Mouse (Mus musculus) ES-Bruce4 (cell line): ENCODE results near the gene Ptbp2. TPM values are rescaled to one million over a fixed set of nuclear protein-coding genes. Genes with fewer than 3 reads are reported as not detected.

ENCODE experiments used
- H3K27ac ChIP-seq: 2 replicates; pipeline ENCODE4 v1.5.1; 2012; ENCODE audit warnings: low read length, inconsistent platforms; ENCODE audit not compliant: insufficient read depth
- H3K27me3 ChIP-seq: 2 replicates; pipeline ENCODE4 v1.6.1; 2012; ENCODE audit warnings: mild to moderate bottlenecking, low read length, inconsistent platforms; ENCODE audit not compliant: control insufficient read depth, poor library complexity, insufficient read depth, severe bottlenecking
- H3K36me3 ChIP-seq: 2 replicates; pipeline ENCODE4 v1.6.1; 2012; ENCODE audit warnings: inconsistent platforms, mild to moderate bottlenecking, low read length, moderate library complexity; ENCODE audit not compliant: control insufficient read depth, poor library complexity, insufficient read depth, severe bottlenecking
- H3K4me1 ChIP-seq: one replicate; pipeline ENCODE4 v1.8.1; 2011; ENCODE audit warnings: low read length; ENCODE audit not compliant: control insufficient read depth, insufficient read depth
- H3K4me3 ChIP-seq: 2 replicates; pipeline ENCODE4 v1.5.1; 2011; ENCODE audit warnings: low read depth, mild to moderate bottlenecking, low read length
- H3K9ac ChIP-seq: 2 replicates; pipeline ENCODE4 v1.6.1; 2012; ENCODE audit warnings: low read depth, mild to moderate bottlenecking, inconsistent platforms; ENCODE audit not compliant: poor library complexity, severe bottlenecking
- H3K9me3 ChIP-seq: replicated peaks from 2 replicates; pipeline ENCODE4 v1.6.1; 2012; ENCODE audit warnings: mild to moderate bottlenecking, low read length, inconsistent platforms; ENCODE audit not compliant: control insufficient read depth, poor library complexity, insufficient read depth, severe bottlenecking
- CTCF ChIP-seq: IDR thresholded peaks from one replicate; pipeline ENCODE4 v1.8.1; 2011; ENCODE audit warnings: low read depth, low read length
- EP300 ChIP-seq: IDR thresholded peaks from 2 replicates; pipeline ENCODE4 v1.6.1; 2011; ENCODE audit warnings: low read depth, low read length; ENCODE audit not compliant: insufficient read depth
- POLR2A ChIP-seq: IDR thresholded peaks from one replicate; pipeline ENCODE4 v1.8.1; 2011; ENCODE audit warnings: low read length; ENCODE audit not compliant: insufficient read depth
- polyA plus RNA-seq: library from polyadenylated mRNA; stranded (reverse); fragments of >200 nt; gene quantifications from 2 replicates; pipeline ENCODE4 v1.2.4, GENCODE M21; 2011; ENCODE audit warnings: low read depth; ENCODE audit not compliant: missing spikeins, insufficient read depth, insufficient read length

The Ptbp2 gene
- polyA plus RNA-seq, 1 experiment: 82.2 TPM

DNA sequence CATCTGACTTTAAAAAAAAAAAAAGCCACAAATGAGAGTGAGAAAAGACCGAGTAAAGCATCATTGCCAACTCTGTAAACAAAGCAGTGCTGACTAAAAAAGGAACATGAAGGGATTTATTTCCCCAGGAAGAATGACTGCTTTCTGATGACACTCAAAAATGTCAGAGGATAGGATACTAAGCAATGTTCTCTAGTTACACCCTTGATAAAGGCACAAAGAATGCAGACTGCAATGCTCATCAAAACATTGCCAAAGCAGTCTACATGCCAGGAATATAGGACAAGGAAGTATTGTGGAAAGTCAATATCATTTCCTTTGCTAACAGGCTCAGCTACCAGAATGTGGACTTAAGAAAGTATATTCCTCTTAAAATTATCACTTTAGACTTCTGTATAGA, 38.5 kb downstream of the Ptbp2 start:
- H3K27ac ChIP-seq: no peak overlapping the region
- no peaks in the 10 kb centered on the region; the same call in 1 of the 2 replicates for H3K36me3 ChIP-seq
- H3K4me3 ChIP-seq: no peak overlapping the region
- H3K9me3 ChIP-seq: no peaks in the 10 kb centered on the region
- H3K27me3 ChIP-seq: no peaks in the 10 kb centered on the region
- TF ChIP-seq POLR2A: no peak
- TF ChIP-seq CTCF: no peak
- TF ChIP-seq EP300: no peak
- H3K4me1 ChIP-seq: no peaks in the 10 kb centered on the region
- H3K9ac ChIP-seq: no peak overlapping the region

DNA sequence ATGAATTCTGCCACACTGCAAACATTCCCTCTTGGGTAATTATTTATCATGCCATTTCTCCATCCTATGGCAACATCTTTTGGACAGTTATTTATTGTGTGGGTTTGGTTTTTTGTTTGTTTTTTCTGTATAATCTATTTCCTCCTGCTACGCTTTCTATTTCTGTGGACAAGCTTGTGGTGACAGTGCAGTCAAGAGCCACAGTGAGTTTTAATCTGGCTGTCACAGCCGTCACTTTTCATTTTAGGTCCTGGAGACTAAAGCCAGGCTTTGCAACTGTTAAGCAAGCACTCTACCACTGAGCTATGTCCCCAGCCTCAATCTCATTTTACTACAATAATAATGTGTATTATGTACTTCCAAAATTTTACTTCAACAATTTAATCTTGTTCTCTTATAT, 54.4 kb downstream of the Ptbp2 start:
- H3K9me3 ChIP-seq: no peaks in the 10 kb centered on the region
- H3K36me3 ChIP-seq: no peaks in the 10 kb centered on the region
- no peak overlapping the region for H3K27ac ChIP-seq
- TF ChIP-seq EP300 (no peak), POLR2A (no peak), CTCF (no peak)
- H3K9ac ChIP-seq: no peak overlapping the region
- H3K4me3 ChIP-seq: no peak overlapping the region
- no peaks in the 10 kb centered on the region for H3K4me1 ChIP-seq
- no peaks in the 10 kb centered on the region for H3K27me3 ChIP-seq

DNA sequence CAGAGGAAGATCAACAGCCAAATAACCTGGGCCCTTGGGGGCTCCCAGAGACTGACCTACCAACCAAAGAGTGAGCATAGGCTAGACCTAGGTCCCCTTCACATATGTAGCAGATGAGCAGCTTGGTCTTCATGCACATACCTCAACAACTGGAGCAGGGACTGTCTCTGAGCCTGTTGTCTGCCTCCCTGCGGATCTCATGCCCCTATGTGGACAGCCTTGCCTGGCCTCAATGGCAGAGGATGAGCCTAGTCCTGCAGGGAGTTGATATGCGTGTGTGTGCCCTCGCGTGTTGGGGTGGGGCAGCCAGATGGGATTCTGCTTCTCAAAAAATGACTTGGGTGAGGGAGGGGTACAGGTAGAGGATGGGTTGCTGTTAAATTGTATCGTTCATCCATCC, 72.2 kb downstream of the Ptbp2 start:
- no peak for TF ChIP-seq POLR2A
- TF ChIP-seq CTCF: no peak
- TF ChIP-seq EP300: no peak
- H3K9me3 ChIP-seq: no peaks in the 10 kb centered on the region
- no peaks in the 10 kb centered on the region for H3K27me3 ChIP-seq
- H3K27ac ChIP-seq: no peak overlapping the region
- H3K9ac ChIP-seq: no peak overlapping the region
- no peaks in the 10 kb centered on the region for H3K36me3 ChIP-seq
- no peak overlapping the region for H3K4me3 ChIP-seq
- no peaks in the 10 kb centered on the region for H3K4me1 ChIP-seq

DNA sequence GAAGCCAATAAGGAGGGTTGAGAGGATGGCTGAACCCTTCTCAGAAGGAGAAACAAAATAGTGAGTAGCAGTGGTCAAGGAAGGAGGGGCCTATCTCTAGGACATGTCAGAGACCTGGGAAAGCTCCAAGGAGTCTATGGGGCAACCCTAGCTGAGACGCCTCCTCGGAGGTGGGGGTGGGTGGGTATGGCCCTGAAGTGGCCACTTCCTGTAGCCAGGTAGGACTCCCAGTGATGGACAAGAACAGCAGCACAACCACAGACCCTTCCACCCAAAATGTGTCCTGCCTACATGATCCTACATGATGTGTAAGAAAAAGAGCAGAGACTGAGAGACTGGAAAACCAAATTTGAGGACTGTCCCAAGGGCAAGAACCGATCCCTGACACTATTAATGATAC, 72.8 kb downstream of the Ptbp2 start:
- no peaks in the 10 kb centered on the region for H3K9me3 ChIP-seq
- no peak overlapping the region for H3K27ac ChIP-seq
- no peak for TF ChIP-seq POLR2A
- no peak for TF ChIP-seq CTCF
- TF ChIP-seq EP300: no peak
- H3K4me1 ChIP-seq: no peaks in the 10 kb centered on the region
- no peak overlapping the region for H3K9ac ChIP-seq
- no peak overlapping the region for H3K4me3 ChIP-seq
- no peaks in the 10 kb centered on the region for H3K36me3 ChIP-seq
- H3K27me3 ChIP-seq: no peaks in the 10 kb centered on the region

DNA sequence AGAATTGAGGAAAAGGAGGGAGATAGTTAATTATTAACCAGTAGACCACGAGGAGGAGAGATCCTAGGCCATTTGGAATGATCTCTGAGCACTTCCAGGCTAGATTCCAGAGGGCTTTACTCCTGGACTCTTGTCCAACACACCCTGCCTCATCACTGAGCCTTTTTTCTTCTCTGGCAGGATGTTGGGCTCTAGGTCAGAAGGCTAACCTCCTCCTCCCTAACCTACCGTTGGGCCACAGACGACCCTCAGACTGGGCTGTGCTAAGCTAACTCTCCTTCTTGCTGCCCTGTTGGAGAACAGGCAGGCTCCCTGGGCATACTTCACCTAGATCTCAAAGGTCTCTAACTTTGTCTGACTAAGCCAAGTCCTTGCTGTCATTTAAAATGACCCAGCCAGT, 82.8 kb downstream of the Ptbp2 start:
- TF ChIP-seq CTCF (no peak), EP300 (no peak), POLR2A (no peak)
- no peak overlapping the region for H3K9ac ChIP-seq
- no peaks in the 10 kb centered on the region for H3K4me1 ChIP-seq
- no peaks in the 10 kb centered on the region for H3K36me3 ChIP-seq
- H3K9me3 ChIP-seq: no peaks in the 10 kb centered on the region; the same call in 1 of the 2 replicates
- H3K4me3 ChIP-seq: no peak overlapping the region
- no peak overlapping the region for H3K27ac ChIP-seq
- H3K27me3 ChIP-seq: no peaks in the 10 kb centered on the region

DNA sequence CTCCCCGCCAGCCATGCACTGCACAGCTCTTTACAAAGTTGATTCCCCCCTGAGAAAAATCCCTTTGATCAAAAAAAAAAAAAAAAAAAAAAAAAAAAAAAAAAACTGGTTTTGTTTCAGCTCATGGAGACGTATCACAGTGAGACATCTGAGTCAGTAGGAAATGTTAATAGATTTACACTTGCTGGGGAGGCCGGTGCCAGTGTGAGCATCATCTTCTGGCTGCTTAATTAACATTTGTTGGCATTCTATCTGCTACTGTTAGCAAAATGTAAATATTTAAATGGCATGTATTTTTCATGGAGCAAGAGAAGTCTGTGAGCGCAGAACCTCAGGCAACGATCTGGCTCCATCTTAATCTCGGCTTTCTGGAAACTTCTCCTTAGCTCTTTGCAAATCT, 99.5 kb downstream of the Ptbp2 start:
- H3K9me3 ChIP-seq: no peaks in the 10 kb centered on the region
- no peaks in the 10 kb centered on the region for H3K36me3 ChIP-seq
- H3K4me3 ChIP-seq: no peak overlapping the region
- H3K9ac ChIP-seq: no peak overlapping the region
- TF ChIP-seq CTCF: no peak
- H3K27me3 ChIP-seq: no peaks in the 10 kb centered on the region
- H3K27ac ChIP-seq: no peak overlapping the region
- H3K4me1 ChIP-seq: no peaks in the 10 kb centered on the region
